Mouse (Mus musculus) frontal cortex, adult (tissue): Measurements from ENCODE around the gene Cenpo.
A peak's percentile ranks its signal among the peaks of the same experiment; 100 is the strongest.

Source experiments
- ATAC-seq: cut with Nextera tagmentation; 2 replicates; pipeline ENCODE4 v1.9.2; 2017; ENCODE audit warnings: mild to moderate bottlenecking, moderate library complexity, mixed read lengths; ENCODE audit not compliant: low TSS enrichment

Cenpo gene

GRCm38 (mm10) chr12:4199271-4199670 lies 34.8 kb downstream of the Cenpo start:
- ATAC-seq = no peak

- no peak for ATAC-seq
Measured at GRCm38 (mm10) chr12:4198702-4199101, 35.4 kb downstream of the Cenpo start.

- peak; percentile 76 for ATAC-seq
Measured at GRCm38 (mm10) chr12:4194643-4195042, 39.5 kb downstream of the Cenpo start.

- ATAC-seq = no peak
Measured at GRCm38 (mm10) chr12:4193025-4193740, 40.9 kb downstream of the Cenpo start.

GRCm38 (mm10) chr12:4192514-4192913 lies 41.6 kb downstream of the Cenpo start:
- no peak for ATAC-seq

- no peak for ATAC-seq
Measured at GRCm38 (mm10) chr12:4189060-4189447, 45.0 kb downstream of the Cenpo start.

- peak; percentile 44; the same call in 1 of the 2 replicates for ATAC-seq
Measured at GRCm38 (mm10) chr12:4188171-4189059, 45.7 kb downstream of the Cenpo start.

- ATAC-seq = no peak
Measured at GRCm38 (mm10) chr12:4184648-4185047, 49.4 kb downstream of the Cenpo start.

- ATAC-seq = no peak
Measured at GRCm38 (mm10) chr12:4180507-4180906, 53.6 kb downstream of the Cenpo start.

GRCm38 (mm10) chr12:4179671-4180233 lies 54.3 kb downstream of the Cenpo start:
- ATAC-seq = no peak

GRCm38 (mm10) chr12:4178839-4179238 lies 55.3 kb downstream of the Cenpo start:
- no peak for ATAC-seq

- no peak for ATAC-seq
Measured at GRCm38 (mm10) chr12:4173108-4173790, 60.8 kb downstream of the Cenpo start.

- no peak for ATAC-seq
Measured at GRCm38 (mm10) chr12:4169622-4170021, 64.5 kb downstream of the Cenpo start.

GRCm38 (mm10) chr12:4169058-4169457 lies 65.0 kb downstream of the Cenpo start:
- ATAC-seq = no peak

- ATAC-seq = no peak
Measured at GRCm38 (mm10) chr12:4166970-4167369, 67.1 kb downstream of the Cenpo start.

- no peak for ATAC-seq
Measured at GRCm38 (mm10) chr12:4162886-4163285, 71.2 kb downstream of the Cenpo start.

GRCm38 (mm10) chr12:4160322-4160721 lies 73.8 kb downstream of the Cenpo start:
- ATAC-seq = no peak

- ATAC-seq = no peak
Measured at GRCm38 (mm10) chr12:4158868-4159632, 75.0 kb downstream of the Cenpo start.

- no peak for ATAC-seq
Measured at GRCm38 (mm10) chr12:4158179-4158578, 75.9 kb downstream of the Cenpo start.

GRCm38 (mm10) chr12:4157466-4157865 lies 76.6 kb downstream of the Cenpo start:
- no peak for ATAC-seq

- no peak for ATAC-seq
Measured at GRCm38 (mm10) chr12:4151969-4152368, 82.1 kb downstream of the Cenpo start.
